1 mouse cellular context compared by ENCODE assay signal in genomic region chr16:55519646-55520045, GRCm38 (mm10).
TF ChIP-seq lines count a peak whose summit lies in the region.

No protein-coding gene starts in this region.

TF ChIP-seq in CH12.LX, 34 proteins besides CTCF, POLR2A, EP300 and RAD21 (continued from another document):
- peak; percentile 32; the same call in 1 of the 2 replicates for TF ChIP-seq MXI1 (IDR thresholded peaks at IDR 0.05; ENCODE audit: low read depth, low read length)
- no peak for TF ChIP-seq TBP (conservative IDR thresholded peaks at IDR 0.05; ENCODE audit: low read depth, low read length)
- 0 out of 2 replicates have a peak, but pooled peaks have one; percentile 32 for TF ChIP-seq MAX (IDR thresholded peaks at IDR 0.05; ENCODE audit: low read length)
